Comparison of ENCODE assay signal across 8 mouse cellular contexts in genomic region chr2:13299031-13299430, GRCm38 (mm10). TPM values are rescaled to one million over a fixed set of nuclear protein-coding genes. Genes with fewer than 3 reads are reported as not detected.
DNase-seq lines count a peak whose midpoint lies in the region; ATAC-seq and TF ChIP-seq lines count a peak whose summit lies in the region.

No protein-coding gene starts in this region.

- no peak overlapping the region for H3K27ac ChIP-seq in heart, postnatal 0 days (ENCODE audit: low read depth)
- H3K27ac ChIP-seq in hindbrain, embryonic 14.5 days = no peak overlapping the region

- no peaks in the 10 kb centered on the region for H3K27me3 ChIP-seq in heart, postnatal 0 days (ENCODE audit: control insufficient read depth, insufficient read depth, low read length)
- H3K27me3 ChIP-seq in hindbrain, embryonic 14.5 days (ENCODE audit: control insufficient read depth, insufficient read depth, low read length) = no peaks in the 10 kb centered on the region

- TF ChIP-seq CTCF in heart, postnatal 0 days (IDR thresholded peaks at IDR 0.05; ENCODE audit: low read depth) = peak; percentile 56
- TF ChIP-seq CTCF in brain, embryonic 14.5 days (IDR thresholded peaks at IDR 0.05; ENCODE audit: borderline replicate concordance, extremely low read depth, insufficient read depth, insufficient read length) = peak; percentile 65; the same call in 1 of the 2 replicates

- no peaks in the 10 kb centered on the region for H3K36me3 ChIP-seq in heart, postnatal 0 days (replicated peaks; ENCODE audit: control insufficient read depth, insufficient read depth, low read length)
- H3K36me3 ChIP-seq in hindbrain, embryonic 14.5 days (replicated peaks; ENCODE audit: control insufficient read depth, insufficient read depth) = no peaks in the 10 kb centered on the region

- no peaks in the 10 kb centered on the region for H3K4me1 ChIP-seq in heart, postnatal 0 days (ENCODE audit: control insufficient read depth, insufficient read depth)
- H3K4me1 ChIP-seq in hindbrain, embryonic 14.5 days (replicated peaks; ENCODE audit: control insufficient read depth, insufficient read depth, low read length) = no peaks in the 10 kb centered on the region

- intact Hi-C loops in heart, postnatal 25 days (cut with DNase I) = loop anchor here (2.0 kb wide), 1 partner anchor 298 kb away; no protein-coding TSS in a partner anchor
- intact Hi-C loops in gastrocnemius, postnatal 36 days (cut with DNase I) = loop anchor here (10.0 kb wide), 1 partner anchor 1406 kb away; no protein-coding TSS in a partner anchor

- H3K9me3 ChIP-seq in heart, postnatal 0 days (replicated peaks; ENCODE audit: control insufficient read depth, low read length) = no peaks in the 10 kb centered on the region
- H3K9me3 ChIP-seq in hindbrain, embryonic 14.5 days (ENCODE audit: control insufficient read depth, low read length) = no peaks in the 10 kb centered on the region

- no peak overlapping the region for H3K4me2 ChIP-seq in heart, postnatal 0 days (ENCODE audit: low read depth, low read length)
- no peak overlapping the region for H3K4me2 ChIP-seq in hindbrain, embryonic 14.5 days (replicated peaks)

- no peak for TF ChIP-seq POLR2A in brain, embryonic 14.5 days (IDR thresholded peaks at IDR 0.05; ENCODE audit: borderline replicate concordance, extremely low read depth, insufficient read depth, insufficient read length, poor library complexity, severe bottlenecking)

- no peak overlapping the region for H3K4me3 ChIP-seq in heart, postnatal 0 days (ENCODE audit: low read depth, low read length)
- no peak overlapping the region for H3K4me3 ChIP-seq in hindbrain, embryonic 14.5 days (replicated peaks; ENCODE audit: low read length)

- DNase-seq in heart, postnatal 0 days (ENCODE audit: low spot score) = peak; percentile 28
- no peak for DNase-seq in heart, postnatal 25 days (ENCODE audit: low spot score)
- peak; percentile 6 for DNase-seq in A20 (ENCODE audit: low read depth, low spot score)
- peak; percentile 87 for DNase-seq in brain, embryonic 14.5 days (ENCODE audit: low read depth)
- peak; percentile 77 for DNase-seq in hindbrain, embryonic 14.5 days (ENCODE audit: low spot score)
- peak; percentile 49 for DNase-seq in naive thymus-derived CD4-positive, alpha-beta T cell, adult 2 months (ENCODE audit: low read depth)
- DNase-seq in gastrocnemius, postnatal 36 days = no peak
- DNase-seq in gastrocnemius, adult 18-20 months (ENCODE audit: low spot score) = no peak

- no peak for TF ChIP-seq EP300 in heart, postnatal 0 days (IDR thresholded peaks at IDR 0.05; ENCODE audit: low read depth)

- no peak for ATAC-seq in heart, postnatal 0 days (ENCODE audit: insufficient read depth, low read depth)
- peak; percentile 92 for ATAC-seq in hindbrain, embryonic 14.5 days (ENCODE audit: low FRiP score)

- 32% methylated on average over 3 of the region's 3 CpGs for WGBS in heart, postnatal 0 days
- WGBS in hindbrain, embryonic 14.5 days = 33% methylated on average over 3 of the region's 3 CpGs

- no peak overlapping the region for H3K9ac ChIP-seq in heart, postnatal 0 days (replicated peaks; ENCODE audit: low read depth, low read length)
- no peak overlapping the region for H3K9ac ChIP-seq in hindbrain, embryonic 14.5 days

RNA-seq across cellular contexts. Expression of gene Rsu1, which starts 27.8 kb away (rescaled TPM):
- total RNA-seq in heart, postnatal 0 days (2014; rRNA removed; ENCODE audit: low replicate concordance) = 175 and 202 TPM in 2 replicates
- polyA plus RNA-seq in heart, postnatal 0 days (2015; fragmentation: Nextera tagmentation; extraction: Ambion mirVana) = 125 and 126 TPM in 2 replicates
- total RNA-seq in heart, postnatal 25 days (2021) = 10 to 100 TPM; 54.1 to 54.7 TPM
- 42.2 and 49.7 TPM in 2 replicates for polyA plus RNA-seq in brain, embryonic 14.5 days (2012; rRNA removed)
- 75.7 and 85.6 TPM in 2 replicates for polyA plus RNA-seq in hindbrain, embryonic 14.5 days (2014; fragmentation: Nextera tagmentation; extraction: Ambion mirVana)
- 10 to 100 TPM; 30.7 to 36.3 TPM for total RNA-seq in gastrocnemius, postnatal 36 days (2021)
- 10 to 100 TPM; 29.2 to 30.5 TPM for total RNA-seq in gastrocnemius, adult 18-20 months (2021)

Comparison
In these comparisons a context has a peak if more than half of its experiments do, and no peak if none do; other contexts are left out.
1. DNase-seq: peak in heart, postnatal 0 days (single experiment), A20 (single experiment), brain, embryonic 14.5 days (single experiment), hindbrain, embryonic 14.5 days (single experiment) and naive thymus-derived CD4-positive, alpha-beta T cell, adult 2 months (single experiment); none in heart, postnatal 25 days (single experiment), gastrocnemius, postnatal 36 days (0 of 2) and gastrocnemius, adult 18-20 months (single experiment).